Mouse (Mus musculus) brain, embryonic 14.5 days (tissue): Measurements from ENCODE around the gene Padi1.

Source experiments
- CTCF ChIP-seq: fragments of 200-500 bp; IDR thresholded peaks from 2 replicates; pipeline ENCODE4 v1.5.1; 2012; ENCODE audit warnings: inconsistent platforms, mild to moderate bottlenecking, moderate library complexity, borderline replicate concordance; ENCODE audit not compliant: insufficient read depth, insufficient read length; ENCODE audit errors: extremely low read depth
- POLR2A ChIP-seq: fragments of 200-500 bp; IDR thresholded peaks from 2 replicates; pipeline ENCODE4 v1.6.1; 2012; ENCODE audit warnings: mild to moderate bottlenecking, inconsistent platforms, borderline replicate concordance; ENCODE audit not compliant: poor library complexity, insufficient read depth, insufficient read length, severe bottlenecking; ENCODE audit errors: extremely low read depth

DNA sequence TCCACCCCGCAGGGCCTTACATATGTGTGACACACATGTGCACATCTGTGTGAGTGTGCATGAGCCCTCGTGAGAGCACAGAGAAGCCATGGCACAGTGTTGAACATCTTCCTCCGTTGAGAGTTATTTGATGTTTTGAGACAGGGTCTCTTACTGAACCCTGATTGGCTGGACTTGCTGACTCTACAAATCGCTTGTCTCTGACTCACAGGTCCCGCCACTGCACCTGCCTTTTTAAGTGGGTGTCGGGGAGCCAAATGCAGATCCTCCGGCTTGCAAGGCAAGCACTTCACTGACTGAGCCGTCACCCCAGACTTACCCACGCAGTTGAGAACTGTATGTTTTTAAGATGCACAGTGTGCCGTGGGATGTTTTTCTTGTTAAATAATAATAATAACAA lies 69.7 kb downstream of the Padi1 start:
- TF ChIP-seq POLR2A (no peak), CTCF (no peak)
